Mouse (Mus musculus) layer of hippocampus, postnatal 10 days (tissue): ENCODE measurements around the gene Tes3-ps. TPM values are rescaled to one million over a fixed set of nuclear protein-coding genes. Genes with fewer than 3 reads are reported as not detected.

Experiments
- DNase-seq, 2 experiments: peaks; one replicate each; pipeline ENCODE4 v3.0.0; 2021; ENCODE audit warnings: low spot score in 2 of 2
- long read RNA-seq: library from polyadenylated mRNA; stranded (forward); transcript quantifications from one replicate; pipeline ENCODE4 v2.0.0, GENCODE M21; 2023
- total RNA-seq, 2 experiments: library from RNA; stranded (reverse); gene quantifications; 2 replicates each; pipeline ENCODE4 v1.2.3; 2021

Gene Tes3-ps
- total RNA-seq, result 1 to 10 TPM; 1.5 to 1.8 TPM
- long read RNA-seq, result 0 reads

GRCm38 (mm10) chr13:49492376-49493368, at the start of gene Tes3-ps:
Tes3-ps (plus strand) TSS chr13:49493318.
- DNase-seq, result no peak

- no peak for DNase-seq
Observed at GRCm38 (mm10) chr13:49444451-49444850, 48.7 kb upstream of the Tes3-ps start.

GRCm38 (mm10) chr13:49449318-49449749, 43.8 kb upstream of the Tes3-ps start:
- DNase-seq, result peak; percentile 89 to 91

GRCm38 (mm10) chr13:49460276-49460675, 32.8 kb upstream of the Tes3-ps start:
- DNase-seq, result no peak

DNA sequence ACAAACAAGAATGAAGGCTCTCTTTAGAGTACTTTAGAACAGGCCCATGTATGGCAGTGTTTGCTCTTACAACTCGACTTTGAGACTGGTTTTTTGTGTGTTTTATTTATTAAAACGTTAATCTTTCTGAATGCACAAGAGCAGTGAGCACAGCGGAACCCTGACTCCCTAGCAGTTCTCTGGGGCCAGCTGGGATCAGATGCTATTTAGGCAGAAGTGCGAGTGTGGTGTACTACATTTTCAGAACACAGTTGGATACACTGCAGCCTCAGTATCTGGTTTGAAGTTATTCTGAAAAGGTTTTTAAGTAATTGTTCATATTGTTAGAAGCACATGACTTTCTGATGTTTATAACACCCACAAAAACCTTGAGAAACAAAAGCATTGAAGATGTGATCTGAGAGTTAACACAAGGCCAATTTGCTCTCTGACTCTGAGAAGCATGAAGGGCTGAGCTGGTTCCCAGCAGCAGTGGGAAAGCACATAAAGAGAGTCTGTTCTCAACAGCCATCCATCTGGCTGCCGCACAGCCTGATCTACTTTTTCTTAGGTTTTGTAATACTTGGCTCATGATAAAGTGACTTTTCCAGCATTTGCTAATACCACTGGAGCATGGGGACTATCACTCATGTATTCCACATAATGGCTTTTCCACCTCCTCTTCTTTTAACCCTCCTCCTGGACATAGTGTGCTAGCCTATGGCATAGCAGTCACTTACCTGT, 32.3 kb upstream of the Tes3-ps start:
- DNase-seq, result no peak

- no peak for DNase-seq
Observed at GRCm38 (mm10) chr13:49461458-49462132, 31.5 kb upstream of the Tes3-ps start.

DNA sequence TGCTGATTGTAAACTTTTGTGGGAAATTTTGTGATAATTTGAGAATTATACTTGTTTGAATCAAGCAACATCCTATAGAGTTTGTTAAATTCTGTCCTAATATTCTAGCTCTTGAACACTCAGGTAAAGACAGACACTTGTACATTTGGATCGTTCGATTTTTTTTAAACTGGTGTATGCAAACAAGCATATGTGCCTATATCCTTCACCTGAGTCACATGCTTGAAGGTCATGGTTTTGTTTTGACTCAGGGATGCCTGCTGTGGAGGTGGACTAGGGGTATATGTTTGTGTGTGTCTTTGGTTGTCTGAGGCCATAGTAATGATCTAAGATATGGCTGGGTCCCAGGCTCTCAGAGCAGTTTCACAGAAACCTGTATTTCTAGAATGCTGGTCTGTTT, 30.2 kb upstream of the Tes3-ps start:
- no peak for DNase-seq

DNA sequence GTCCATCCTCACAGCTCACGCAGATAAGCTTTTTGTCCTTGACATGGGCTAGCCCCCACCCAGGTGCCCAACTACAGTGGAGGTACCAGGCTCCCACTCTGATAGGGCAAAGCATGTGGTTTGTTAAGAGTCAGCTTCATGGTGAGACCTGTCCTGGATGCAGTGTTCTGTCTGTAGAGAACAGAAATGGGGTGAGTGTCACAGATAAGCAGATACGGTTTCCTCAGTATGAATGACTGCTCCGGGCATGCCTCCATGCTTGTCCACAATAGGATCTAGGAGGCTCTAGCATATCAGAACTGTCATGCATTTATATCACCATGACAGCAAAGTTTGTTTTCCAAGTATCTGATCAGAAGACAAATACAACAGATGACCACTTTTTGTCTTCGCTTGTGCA, 27.2 kb upstream of the Tes3-ps start:
- DNase-seq, result no peak

- DNase-seq, result no peak
Observed at GRCm38 (mm10) chr13:49466393-49467075, 26.6 kb upstream of the Tes3-ps start.

DNA sequence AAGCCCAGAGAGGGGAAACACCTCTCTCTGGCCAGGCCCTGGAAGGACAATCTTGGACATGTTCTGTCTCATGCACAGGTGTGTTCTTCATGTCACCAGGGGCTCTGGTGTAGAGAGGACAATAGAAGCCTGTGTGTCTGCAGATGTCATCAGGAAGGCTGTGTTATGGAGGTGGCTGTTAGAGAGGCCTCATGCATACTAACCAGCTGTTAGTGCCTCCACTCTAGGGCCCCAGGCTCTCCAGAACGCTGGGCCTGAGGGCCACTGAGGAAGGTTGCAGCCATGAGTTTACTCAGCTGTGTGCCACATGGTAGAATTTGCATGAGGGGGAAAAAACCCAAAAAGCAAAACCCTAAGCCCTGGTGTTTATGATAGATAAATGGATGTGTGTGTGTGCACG, 25.5 kb upstream of the Tes3-ps start:
- no peak for DNase-seq

DNA sequence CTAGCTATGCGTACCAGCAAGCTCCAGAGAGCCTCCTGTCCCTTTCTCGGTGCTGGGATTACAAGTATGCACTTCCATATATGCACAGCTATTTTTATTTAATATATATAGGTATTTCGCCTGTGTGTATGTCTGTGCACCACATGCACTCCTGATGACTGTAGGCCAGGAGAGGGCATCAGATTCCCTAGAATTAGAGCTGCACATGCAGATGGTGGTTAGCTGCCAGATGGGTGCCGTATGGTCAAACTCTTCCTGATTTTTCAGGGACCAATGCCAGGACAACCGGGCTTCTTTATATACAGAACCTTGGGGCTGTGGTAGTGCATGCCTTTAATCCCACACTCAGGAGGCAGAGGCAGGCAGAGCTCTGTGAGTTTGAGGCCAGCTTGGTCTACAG, 24.1 kb upstream of the Tes3-ps start:
- DNase-seq, result no peak

DNA sequence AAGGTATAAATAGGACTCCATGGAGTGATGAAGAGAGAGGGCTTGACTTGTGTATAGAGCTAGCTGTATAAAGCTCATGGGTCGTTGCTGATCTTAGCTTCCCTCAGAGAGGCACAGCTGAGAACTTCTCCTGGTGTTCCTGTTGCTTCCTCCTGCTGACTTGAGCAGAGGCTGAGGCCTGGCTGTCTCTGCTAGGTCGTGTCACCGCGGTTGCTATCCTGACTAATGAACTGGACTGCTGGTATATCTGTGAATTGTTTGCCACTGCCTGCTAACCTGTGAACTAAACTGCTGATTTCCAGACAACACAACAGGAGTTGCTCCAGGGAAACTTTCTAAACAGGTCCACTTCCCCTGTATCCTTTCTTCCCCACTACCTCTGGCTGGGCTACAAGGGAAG, 22.8 kb upstream of the Tes3-ps start:
- DNase-seq, result no peak

GRCm38 (mm10) chr13:49470806-49471205, 22.3 kb upstream of the Tes3-ps start:
- no peak for DNase-seq

GRCm38 (mm10) chr13:49471981-49472675, 21.0 kb upstream of the Tes3-ps start:
- DNase-seq, result no peak

DNA sequence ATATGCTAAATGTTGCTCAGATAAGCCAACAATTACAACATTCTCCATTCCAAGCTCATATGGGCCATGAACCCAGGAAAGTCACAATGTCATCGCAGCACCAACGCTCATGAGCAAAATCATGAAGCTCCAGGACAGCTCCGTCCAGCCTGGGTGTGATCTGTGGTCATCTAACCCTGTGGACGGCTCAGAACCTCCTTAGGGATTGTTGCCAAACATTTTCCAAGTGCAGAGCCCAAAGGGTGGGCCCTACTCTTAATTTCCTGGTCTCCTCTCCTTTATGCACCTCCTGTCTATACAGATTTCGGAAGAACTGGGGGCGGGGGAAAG, 20.5 kb upstream of the Tes3-ps start:
- DNase-seq, result no peak

DNA sequence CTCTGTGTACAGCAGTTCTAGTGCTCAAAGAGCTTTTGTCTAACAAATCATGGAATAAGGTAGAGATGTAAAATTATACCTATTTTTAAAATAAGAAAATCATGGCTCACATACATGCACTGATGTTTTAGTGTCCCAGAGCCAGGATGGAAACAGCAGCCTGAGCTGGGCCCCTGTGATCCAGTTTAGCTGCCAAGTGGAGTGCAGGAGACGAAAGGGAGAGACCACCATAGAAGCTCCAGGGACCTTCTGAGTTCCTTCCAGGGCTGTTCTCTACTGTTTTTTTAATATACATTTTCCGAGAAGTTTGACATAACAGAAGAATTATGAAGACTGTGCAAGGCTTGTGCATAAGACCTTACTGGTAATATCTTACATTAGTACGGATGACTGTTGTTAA, 15.2 kb upstream of the Tes3-ps start:
- no peak for DNase-seq

DNA sequence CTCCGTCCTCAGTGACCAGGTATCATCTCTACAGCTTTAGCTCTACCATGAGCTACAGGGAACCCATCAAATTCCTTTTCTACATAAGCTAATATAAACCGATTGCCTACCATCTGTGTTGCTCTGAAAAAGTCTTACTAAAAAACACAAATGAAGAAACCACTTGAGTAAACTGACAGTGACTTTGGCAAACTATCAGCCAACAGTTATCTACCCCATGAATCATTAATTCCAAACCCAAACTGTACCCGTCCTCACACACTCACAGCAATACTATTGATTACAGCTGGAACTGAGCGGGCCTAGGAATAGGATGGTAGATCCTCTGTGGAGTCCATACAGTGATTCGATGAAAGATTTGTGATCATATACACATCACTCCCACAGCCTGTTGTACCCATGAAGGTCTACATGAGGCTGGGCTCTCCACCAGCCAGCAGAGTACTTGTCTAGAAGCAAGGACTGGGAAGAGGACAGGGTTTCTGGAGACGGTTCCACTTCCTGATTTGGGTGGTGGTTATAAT, 14.2 kb upstream of the Tes3-ps start:
- no peak for DNase-seq

GRCm38 (mm10) chr13:49479399-49479798, 13.7 kb upstream of the Tes3-ps start:
- DNase-seq, result no peak

- no peak for DNase-seq
Observed at GRCm38 (mm10) chr13:49480057-49480456, 13.1 kb upstream of the Tes3-ps start.

DNA sequence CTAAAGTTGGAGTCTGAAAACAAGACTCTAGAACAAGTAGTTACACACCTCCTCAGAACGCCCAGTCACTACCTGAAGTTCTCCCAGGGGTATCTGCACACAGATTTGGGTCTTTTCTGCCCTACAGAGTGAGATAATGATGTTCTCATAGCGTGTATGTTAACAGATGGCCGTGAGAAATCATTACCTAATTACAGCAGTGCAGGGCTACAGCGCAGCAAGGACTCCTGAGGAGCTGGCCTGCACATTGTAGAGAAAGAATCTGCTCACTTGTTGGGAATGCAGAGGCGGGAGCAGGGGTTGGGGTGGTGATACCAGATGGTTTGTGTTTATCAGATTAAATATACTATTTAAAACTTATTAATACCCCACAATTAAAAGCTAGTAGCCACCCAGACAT, 12.6 kb upstream of the Tes3-ps start:
- DNase-seq, result no peak
